In genomic region chr17:86203531-86204450, GRCm38 (mm10) we compare ENCODE assay signal across 13 mouse cellular contexts. TPM values are rescaled to one million over a fixed set of nuclear protein-coding genes. Genes with fewer than 3 reads are reported as not detected.
DNase-seq lines count a peak whose midpoint lies in the region; ATAC-seq and TF ChIP-seq lines count a peak whose summit lies in the region.
"Had no signal": no experiment of that assay in that cellular context is flagged by ENCODE, and none has a peak within 500 bp of the region (broad histone marks: within the 10 kb centered on the region; RNA-seq: fewer than 3 reads in every experiment).

No protein-coding gene starts in this region.

- no peak overlapping the region for H3K4me3 ChIP-seq in intestine, embryonic 16.5 days (ENCODE audit: low read length)
- no peak overlapping the region for H3K4me3 ChIP-seq in intestine, postnatal 0 days (ENCODE audit: low read depth, low read length)
- no peak overlapping the region for H3K4me3 ChIP-seq in hindbrain, postnatal 0 days (ENCODE audit: low read length)
- H3K4me3 ChIP-seq: erythroblast, embryonic 14.5 days; intestine, embryonic 15.5 days; myocyte had no signal

- no peak overlapping the region for H3K4me2 ChIP-seq in intestine, embryonic 16.5 days (ENCODE audit: low read depth, low read length)
- H3K4me2 ChIP-seq in intestine, postnatal 0 days (replicated peaks; ENCODE audit: low read depth): no peak overlapping the region
- no peak overlapping the region for H3K4me2 ChIP-seq in hindbrain, postnatal 0 days (ENCODE audit: low read depth, low read length)
- H3K4me2 ChIP-seq: intestine, embryonic 15.5 days had no signal

- no peaks in the 10 kb centered on the region for H3K27me3 ChIP-seq in intestine, embryonic 16.5 days (replicated peaks; ENCODE audit: control insufficient read depth, insufficient read depth, low read length)
- no peaks in the 10 kb centered on the region for H3K27me3 ChIP-seq in intestine, postnatal 0 days (replicated peaks; ENCODE audit: control insufficient read depth, insufficient read depth, low read length)
- no peaks in the 10 kb centered on the region for H3K27me3 ChIP-seq in hindbrain, postnatal 0 days (ENCODE audit: insufficient read depth, low read length)
- H3K27me3 ChIP-seq: intestine, embryonic 15.5 days had no signal

- no peak overlapping the region for H3K27ac ChIP-seq in intestine, embryonic 16.5 days (ENCODE audit: low read length)
- H3K27ac ChIP-seq in intestine, postnatal 0 days (ENCODE audit: low read depth, low read length): no peak overlapping the region
- no peak overlapping the region for H3K27ac ChIP-seq in hindbrain, postnatal 0 days
- H3K27ac ChIP-seq: intestine, embryonic 15.5 days; liver, embryonic 14.5 days had no signal

- WGBS in intestine, embryonic 16.5 days: 71% methylated on average over 20 of the region's 20 CpGs
- 64% methylated on average over 20 of the region's 20 CpGs for WGBS in intestine, postnatal 0 days
- 40% methylated on average over 20 of the region's 20 CpGs for WGBS in hindbrain, postnatal 0 days

- peak; percentile 72 to 74 for DNase-seq in cerebellum, postnatal 14 days
- DNase-seq in kidney, adult 18-20 months: peak; percentile 53
- peak; percentile 74 for DNase-seq in lung, postnatal 36 days
- no peak for DNase-seq in retina, embryonic 14.5 days (ENCODE audit: low spot score)
- no peak for DNase-seq in hindbrain, postnatal 0 days (ENCODE audit: low spot score)
- DNase-seq: thymus, postnatal 36 days had no signal

- no peak overlapping the region for H3K9ac ChIP-seq in intestine, embryonic 16.5 days (ENCODE audit: low read depth, low read length)
- no peak overlapping the region for H3K9ac ChIP-seq in intestine, postnatal 0 days (ENCODE audit: low read depth, low read length)
- H3K9ac ChIP-seq in hindbrain, postnatal 0 days (replicated peaks; ENCODE audit: low read length): no peak overlapping the region
- H3K9ac ChIP-seq: intestine, embryonic 15.5 days; liver, embryonic 14.5 days had no signal

- peaks cover 5% of the 10 kb centered on the region; the same call in 1 of the 2 replicates for H3K4me1 ChIP-seq in intestine, embryonic 16.5 days (ENCODE audit: control insufficient read depth, insufficient read depth, low read length)
- peaks cover 3% of the 10 kb centered on the region; the same call in 1 of the 2 replicates for H3K4me1 ChIP-seq in intestine, postnatal 0 days (replicated peaks; ENCODE audit: control insufficient read depth, insufficient read depth, low read length)
- H3K4me1 ChIP-seq in hindbrain, postnatal 0 days (ENCODE audit: insufficient read depth, low read length): 0 out of 2 replicates have a peak, but pooled peaks cover 5% of the 10 kb centered on the region

- TF ChIP-seq CTCF in intestine, postnatal 0 days (IDR thresholded peaks at IDR 0.05; ENCODE audit: low read depth): no peak
- no peak for TF ChIP-seq CTCF in hindbrain, postnatal 0 days (IDR thresholded peaks at IDR 0.05; ENCODE audit: low read depth)

- peak; percentile 35; the same call in 1 of the 2 replicates for ATAC-seq in intestine, embryonic 16.5 days
- no peak for ATAC-seq in intestine, postnatal 0 days
- no peak for ATAC-seq in granulocyte monocyte progenitor cell, adult 5-6 weeks (replicated peaks; ENCODE audit: poor library complexity, severe bottlenecking)
- no peak for ATAC-seq in hindbrain, postnatal 0 days
- ATAC-seq: intestine, embryonic 15.5 days had no signal

- no peaks in the 10 kb centered on the region for H3K9me3 ChIP-seq in intestine, embryonic 16.5 days (ENCODE audit: control insufficient read depth, low read length)
- no peaks in the 10 kb centered on the region for H3K9me3 ChIP-seq in intestine, postnatal 0 days (ENCODE audit: control insufficient read depth)
- no peaks in the 10 kb centered on the region for H3K9me3 ChIP-seq in hindbrain, postnatal 0 days (ENCODE audit: low read length)
- H3K9me3 ChIP-seq: intestine, embryonic 15.5 days had no signal

- no peaks in the 10 kb centered on the region for H3K36me3 ChIP-seq in intestine, embryonic 16.5 days (ENCODE audit: control insufficient read depth, insufficient read depth, low read length)
- H3K36me3 ChIP-seq in intestine, postnatal 0 days (ENCODE audit: control insufficient read depth, insufficient read depth): no peaks in the 10 kb centered on the region
- H3K36me3 ChIP-seq in hindbrain, postnatal 0 days (ENCODE audit: insufficient read depth, low read length): no peaks in the 10 kb centered on the region
- H3K36me3 ChIP-seq: intestine, embryonic 15.5 days had no signal

RNA-seq across cellular contexts. Expression of gene Prkce, which starts 36.2 kb away (rescaled TPM):
- 5.0 TPM in 2 replicates for polyA plus RNA-seq in intestine, embryonic 16.5 days (2015; fragmentation: Nextera tagmentation; extraction: Ambion mirVana)
- polyA plus RNA-seq in intestine, postnatal 0 days (2015; fragmentation: Nextera tagmentation; extraction: Ambion mirVana): 5.2 and 8.0 TPM in 2 replicates
- total RNA-seq in granulocyte monocyte progenitor cell, adult 5-6 weeks (2014; fragmentation: Nextera tagmentation): 4.0 and 5.9 TPM in 2 replicates
- 2.0 and 2.3 TPM in 2 replicates for total RNA-seq in granulocyte monocyte progenitor cell, adult 5-6 weeks (2017)
- total RNA-seq in hindbrain, postnatal 0 days (2014; rRNA removed): 53.5 and 55.8 TPM in 2 replicates
- 47.4 and 50.8 TPM in 2 replicates for polyA plus RNA-seq in hindbrain, postnatal 0 days (2015; fragmentation: Nextera tagmentation; extraction: Ambion mirVana)

RNA-seq across cellular contexts. Expression of gene Srbd1, which starts 58.8 kb away (rescaled TPM):
- 13.2 and 13.3 TPM in 2 replicates for polyA plus RNA-seq in intestine, embryonic 16.5 days (2015; fragmentation: Nextera tagmentation; extraction: Ambion mirVana)
- polyA plus RNA-seq in intestine, postnatal 0 days (2015; fragmentation: Nextera tagmentation; extraction: Ambion mirVana): 3.4 and 3.6 TPM in 2 replicates
- total RNA-seq in granulocyte monocyte progenitor cell, adult 5-6 weeks (2014; fragmentation: Nextera tagmentation): 26.7 and 30.1 TPM in 2 replicates
- total RNA-seq in granulocyte monocyte progenitor cell, adult 5-6 weeks (2017): 28.4 and 33.3 TPM in 2 replicates
- 8.6 and 12.1 TPM in 2 replicates for total RNA-seq in hindbrain, postnatal 0 days (2014; rRNA removed)
- polyA plus RNA-seq in hindbrain, postnatal 0 days (2015; fragmentation: Nextera tagmentation; extraction: Ambion mirVana): 7.4 and 7.9 TPM in 2 replicates

Comparison
In these comparisons a context has a peak if more than half of its experiments do, and no peak if none do; other contexts are left out.
1. DNase-seq: peak in cerebellum, postnatal 14 days (2 of 2), kidney, adult 18-20 months (single experiment) and lung, postnatal 36 days (single experiment); none in retina, embryonic 14.5 days (single experiment) and hindbrain, postnatal 0 days (single experiment).